Mouse (Mus musculus) layer of hippocampus, postnatal 10 days (tissue): ENCODE results near the gene Sln. TPM values are rescaled to one million over a fixed set of nuclear protein-coding genes. Genes with fewer than 3 reads are reported as not detected.

Experiments used
- DNase-seq, 2 experiments: peaks; one replicate each; pipeline ENCODE4 v3.0.0; 2021; ENCODE audit warnings: low spot score in 2 of 2
- long read RNA-seq: library from polyadenylated mRNA; stranded (forward); transcript quantifications from one replicate; pipeline ENCODE4 v2.0.0, GENCODE M21; 2023
- total RNA-seq, 2 experiments: library from RNA; stranded (reverse); gene quantifications; 2 replicates each; pipeline ENCODE4 v1.2.3; 2021

Gene Sln
- under 1 TPM in 1 of 2 experiments, not detected in 1; 0.33 TPM for total RNA-seq
- long read RNA-seq, partial matches to known transcripts, result 0 of 2 reads
- long read RNA-seq, other reads (novel, unspliced or antisense), result 0 of 2 reads

- no peak for DNase-seq
These were observed at the start of gene Sln for GRCm38 (mm10) chr9:53849864-53850263. Sln (plus strand) TSS chr9:53850164.

- DNase-seq, result no peak
These were observed 47.0 kb upstream of the Sln start for GRCm38 (mm10) chr9:53802921-53803320.

GRCm38 (mm10) chr9:53806496-53807086 lies 43.4 kb upstream of the Sln start:
- no peak for DNase-seq

GRCm38 (mm10) chr9:53813418-53813817 lies 36.5 kb upstream of the Sln start:
- no peak for DNase-seq

GRCm38 (mm10) chr9:53818760-53819159 lies 31.2 kb upstream of the Sln start:
- peak; percentile 67 to 74 for DNase-seq

- DNase-seq, result peak in 1 of 2 experiments; percentile 21
These were observed 24.6 kb upstream of the Sln start for GRCm38 (mm10) chr9:53825318-53825717.

- peak; percentile 67 to 69 for DNase-seq
These were observed 20.7 kb upstream of the Sln start for GRCm38 (mm10) chr9:53829081-53829865.

- no peak for DNase-seq
These were observed 20.1 kb upstream of the Sln start for GRCm38 (mm10) chr9:53829866-53830209.

GRCm38 (mm10) chr9:53835039-53835438 lies 14.9 kb upstream of the Sln start:
- DNase-seq, result no peak

- DNase-seq, result no peak
These were observed 14.0 kb upstream of the Sln start for GRCm38 (mm10) chr9:53835976-53836375.

GRCm38 (mm10) chr9:53838816-53839215 lies 11.1 kb upstream of the Sln start:
- DNase-seq, result no peak

GRCm38 (mm10) chr9:53848548-53848947 lies 1.4 kb upstream of the Sln start:
- peak in 1 of 2 experiments; percentile 28 for DNase-seq

- no peak for DNase-seq
These were observed 2.2 kb downstream of the Sln start for GRCm38 (mm10) chr9:53852158-53852557.

- DNase-seq, result no peak
These were observed 3.7 kb downstream of the Sln start for GRCm38 (mm10) chr9:53853672-53854071.

- DNase-seq, result no peak
These were observed 4.6 kb downstream of the Sln start for GRCm38 (mm10) chr9:53854525-53854924.

- DNase-seq, result no peak
These were observed 7.9 kb downstream of the Sln start for GRCm38 (mm10) chr9:53857864-53858263.

- DNase-seq, result no peak
These were observed 23.3 kb downstream of the Sln start for GRCm38 (mm10) chr9:53873239-53873638.

GRCm38 (mm10) chr9:53877423-53877822 lies 27.5 kb downstream of the Sln start:
- DNase-seq, result no peak

- DNase-seq, result no peak
These were observed 33.8 kb downstream of the Sln start for GRCm38 (mm10) chr9:53883588-53884280.

- DNase-seq, result peak; percentile 78 to 84
These were observed 40.1 kb downstream of the Sln start for GRCm38 (mm10) chr9:53890075-53890474.

GRCm38 (mm10) chr9:53895827-53896226 lies 45.9 kb downstream of the Sln start:
- no peak for DNase-seq

GRCm38 (mm10) chr9:53899836-53900235 lies 49.9 kb downstream of the Sln start:
- peak; percentile 60 to 65 for DNase-seq
